Mouse (Mus musculus): ENCODE data around the gene Vsig2. TPM values are rescaled to one million over a fixed set of nuclear protein-coding genes. Genes with fewer than 3 reads are reported as not detected.

The Vsig2 gene
- total RNA-seq (2017), result 0.70 TPM in 1 of 2 replicates, not detected in the other

DNA sequence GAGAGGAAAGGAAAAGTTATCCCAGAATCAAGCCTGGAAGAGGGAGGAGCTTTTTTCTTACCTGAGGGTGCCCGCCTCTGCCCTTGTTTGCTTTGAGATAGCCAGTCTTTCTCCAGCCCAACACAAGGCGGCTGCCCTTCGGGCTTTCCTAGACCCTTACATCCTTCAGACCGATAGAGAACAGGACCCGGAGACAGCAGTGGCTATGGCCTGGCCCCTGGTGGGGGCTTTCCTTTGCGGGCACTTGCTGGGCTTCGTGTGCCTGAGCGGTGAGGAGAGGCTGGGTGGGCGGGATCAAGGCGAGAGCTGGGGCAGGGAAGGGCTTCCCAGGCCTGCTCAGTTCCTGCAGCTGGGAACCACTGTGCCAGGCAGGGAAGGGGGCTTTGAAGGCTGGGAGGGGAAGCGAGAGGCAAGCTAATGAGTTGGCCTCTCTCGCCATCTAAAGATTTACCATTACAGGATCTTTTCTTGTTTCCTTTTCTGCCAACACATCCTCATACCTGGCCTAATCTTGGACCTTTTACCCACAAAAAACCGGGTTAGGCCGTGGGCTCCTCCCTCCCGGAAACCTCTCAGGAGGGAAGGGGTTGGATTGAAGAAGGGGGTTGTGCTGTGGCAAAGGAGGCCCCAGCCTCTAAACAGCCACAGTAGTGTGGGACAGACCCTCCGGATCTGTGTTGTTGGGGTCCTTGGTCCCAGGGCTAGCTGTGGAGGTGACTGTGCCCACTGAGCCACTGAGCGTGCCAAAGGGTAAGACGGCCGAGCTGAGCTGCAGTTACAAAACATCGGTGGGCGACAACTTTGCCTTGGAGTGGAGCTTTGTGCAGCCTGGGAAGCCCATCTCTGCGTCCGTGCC, at the start of gene Vsig2:
Vsig2 (plus strand) TSS at position 86 of the 856 bp plus-strand sequence.
- no peak for ATAC-seq (ENCODE audit: extremely low read depth, insufficient number of reproducible peaks, low FRiP score, poor library complexity, severe bottlenecking)

- peak; percentile 22; the same call in 1 of the 2 replicates for ATAC-seq (ENCODE audit: extremely low read depth, insufficient number of reproducible peaks, low FRiP score, poor library complexity, severe bottlenecking)
These were observed 49.5 kb upstream of the Vsig2 start for GRCm38 (mm10) chr9:37489446-37490120.

DNA sequence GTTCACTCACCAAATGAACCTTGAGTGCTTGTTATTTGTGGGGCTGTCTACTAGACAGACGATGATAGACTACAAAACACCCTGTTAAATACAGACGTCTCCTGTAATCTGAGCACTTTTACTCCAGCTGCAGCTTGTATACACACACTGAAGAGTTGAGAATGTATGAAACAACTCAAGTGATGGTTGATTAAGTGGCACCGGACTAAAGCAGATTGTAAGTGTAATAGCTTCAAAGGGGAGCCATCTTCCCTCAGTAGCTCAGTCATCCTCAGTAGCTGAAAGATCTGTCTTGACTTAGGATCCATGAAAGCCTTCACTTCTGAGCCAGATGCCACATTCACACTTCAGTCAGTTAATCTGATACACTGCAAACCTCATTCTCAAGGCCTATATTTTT, 43.3 kb upstream of the Vsig2 start:
- ATAC-seq (ENCODE audit: extremely low read depth, insufficient number of reproducible peaks, low FRiP score, poor library complexity, severe bottlenecking), result no peak

DNA sequence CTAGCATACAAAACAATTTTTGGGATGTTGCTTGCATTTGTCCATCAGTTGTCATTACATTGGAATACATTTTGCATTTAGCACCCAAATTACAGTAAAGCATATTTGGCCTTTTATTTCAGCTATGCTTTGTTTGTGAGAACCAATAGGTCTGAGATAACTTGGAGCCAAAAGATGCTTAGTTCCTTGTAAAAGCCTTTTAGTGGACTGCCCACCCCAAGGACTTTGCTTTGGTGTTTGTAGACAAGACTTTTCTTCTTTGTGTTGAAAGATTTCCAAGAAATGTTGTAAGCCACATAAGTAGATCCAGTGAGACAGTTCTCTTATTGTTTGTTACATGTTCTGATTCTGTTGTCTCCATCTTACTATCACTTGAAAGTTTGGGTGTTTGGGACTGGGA, 42.7 kb upstream of the Vsig2 start:
- no peak for ATAC-seq (ENCODE audit: extremely low read depth, insufficient number of reproducible peaks, low FRiP score, poor library complexity, severe bottlenecking)

DNA sequence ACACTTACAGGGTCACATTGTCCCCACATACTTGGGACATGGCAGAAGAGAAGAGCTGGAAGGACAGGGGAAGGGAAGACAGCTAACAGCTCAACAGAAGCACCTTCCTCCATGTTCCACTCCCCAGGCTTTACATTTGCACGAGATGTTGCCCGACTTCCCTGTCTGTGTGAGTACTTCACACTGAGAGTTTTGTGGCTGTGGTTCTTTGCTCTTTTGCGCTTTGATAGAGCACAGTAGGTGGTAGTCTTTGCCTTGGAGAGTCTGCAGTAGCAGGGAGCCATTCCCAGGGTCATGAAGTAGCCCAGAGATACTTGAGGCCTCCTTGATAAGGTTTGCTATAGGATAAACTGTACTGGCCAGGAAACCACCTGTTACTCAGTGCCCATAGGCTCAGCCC, 38.9 kb upstream of the Vsig2 start:
- no peak for ATAC-seq (ENCODE audit: extremely low read depth, insufficient number of reproducible peaks, low FRiP score, poor library complexity, severe bottlenecking)

- ATAC-seq (ENCODE audit: extremely low read depth, insufficient number of reproducible peaks, low FRiP score, poor library complexity, severe bottlenecking), result no peak
These were observed 37.9 kb upstream of the Vsig2 start for GRCm38 (mm10) chr9:37501170-37501569.

GRCm38 (mm10) chr9:37504348-37504747, 34.7 kb upstream of the Vsig2 start:
- ATAC-seq (ENCODE audit: extremely low read depth, insufficient number of reproducible peaks, low FRiP score, poor library complexity, severe bottlenecking), result no peak

- no peak for ATAC-seq (ENCODE audit: extremely low read depth, insufficient number of reproducible peaks, low FRiP score, poor library complexity, severe bottlenecking)
These were observed 33.0 kb upstream of the Vsig2 start for GRCm38 (mm10) chr9:37506023-37506422.

DNA sequence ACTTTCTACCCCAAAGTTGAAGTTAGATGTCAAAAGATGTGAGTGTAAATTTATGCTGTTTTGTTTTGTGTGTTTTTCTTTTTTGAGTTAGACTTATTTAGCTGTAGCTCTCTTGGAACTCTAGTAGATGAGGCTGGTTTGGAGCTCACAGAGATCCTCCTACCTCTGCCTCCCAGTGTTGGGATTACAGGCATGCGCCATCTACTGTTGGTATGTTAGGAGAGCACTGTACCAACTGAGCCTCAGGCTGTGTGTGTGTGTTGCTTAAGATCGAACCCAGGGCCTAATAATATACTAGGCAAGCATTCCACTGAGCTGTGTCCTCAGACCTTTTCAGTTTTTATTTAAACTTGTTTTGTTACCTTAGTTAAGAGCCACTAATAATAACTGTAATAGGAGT, 27.0 kb upstream of the Vsig2 start:
- no peak for ATAC-seq (ENCODE audit: extremely low read depth, insufficient number of reproducible peaks, low FRiP score, poor library complexity, severe bottlenecking)

DNA sequence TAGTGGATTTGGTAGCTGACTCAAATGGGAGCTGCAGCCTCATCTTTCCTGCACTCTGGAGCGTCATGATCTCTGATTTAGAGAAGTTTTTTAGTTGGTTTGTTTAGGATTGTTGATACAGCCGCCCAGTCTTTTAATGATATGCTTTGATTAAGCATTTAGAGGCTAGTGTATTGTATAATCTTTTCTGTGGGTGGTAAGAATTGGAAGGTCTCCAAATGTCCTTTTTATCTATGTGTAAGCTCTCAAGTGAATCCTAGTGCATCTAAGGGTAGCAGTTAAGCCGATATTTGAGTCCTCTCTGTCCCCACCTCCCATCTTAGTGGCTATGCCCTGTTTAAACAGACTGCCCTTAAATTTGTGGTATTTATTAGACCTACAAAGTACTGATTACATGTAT, 24.6 kb upstream of the Vsig2 start:
- no peak for ATAC-seq (ENCODE audit: extremely low read depth, insufficient number of reproducible peaks, low FRiP score, poor library complexity, severe bottlenecking)

- peak; percentile 87 for ATAC-seq (ENCODE audit: extremely low read depth, insufficient number of reproducible peaks, low FRiP score, poor library complexity, severe bottlenecking)
These were observed 21.6 kb upstream of the Vsig2 start for GRCm38 (mm10) chr9:37517467-37517866.

DNA sequence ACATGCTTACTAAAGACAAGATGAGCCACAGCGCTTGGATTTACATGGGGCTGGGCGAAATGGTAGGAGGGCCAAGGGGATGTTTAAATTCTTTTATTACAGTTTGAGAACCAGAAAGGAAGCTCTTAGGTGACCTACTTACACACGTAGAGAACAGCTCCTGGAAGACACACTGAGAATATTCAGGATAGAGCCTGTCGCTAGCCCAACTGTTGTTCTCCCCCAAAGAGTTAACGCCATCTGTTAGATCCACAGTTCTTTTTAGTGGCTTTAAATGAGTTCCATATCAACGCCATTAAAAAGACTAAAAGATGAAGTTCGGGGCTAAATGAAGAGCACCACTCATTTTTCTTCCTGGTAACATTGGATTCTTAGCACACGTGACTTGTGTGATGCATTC, 20.1 kb upstream of the Vsig2 start:
- no peak for ATAC-seq (ENCODE audit: extremely low read depth, insufficient number of reproducible peaks, low FRiP score, poor library complexity, severe bottlenecking)

DNA sequence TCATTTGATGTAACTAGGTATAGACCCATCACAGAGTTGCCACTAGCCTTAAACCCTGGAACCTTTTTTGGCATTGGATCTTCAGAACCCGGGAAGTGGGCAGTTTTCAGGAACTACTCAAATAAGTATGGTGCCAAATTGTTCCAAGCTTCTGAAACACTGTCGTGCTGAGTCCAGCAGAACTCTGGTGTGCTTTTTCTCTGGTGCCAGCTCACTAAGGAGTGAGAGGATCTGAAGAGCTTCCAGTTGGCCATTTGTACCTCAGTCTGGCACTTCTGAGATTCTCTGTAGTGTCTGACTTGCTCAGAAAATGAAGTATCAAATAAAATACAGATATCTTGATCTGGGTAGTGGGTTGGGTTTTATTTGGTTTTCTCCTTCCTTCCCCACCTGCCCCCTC, 19.1 kb upstream of the Vsig2 start:
- no peak for ATAC-seq (ENCODE audit: extremely low read depth, insufficient number of reproducible peaks, low FRiP score, poor library complexity, severe bottlenecking)

DNA sequence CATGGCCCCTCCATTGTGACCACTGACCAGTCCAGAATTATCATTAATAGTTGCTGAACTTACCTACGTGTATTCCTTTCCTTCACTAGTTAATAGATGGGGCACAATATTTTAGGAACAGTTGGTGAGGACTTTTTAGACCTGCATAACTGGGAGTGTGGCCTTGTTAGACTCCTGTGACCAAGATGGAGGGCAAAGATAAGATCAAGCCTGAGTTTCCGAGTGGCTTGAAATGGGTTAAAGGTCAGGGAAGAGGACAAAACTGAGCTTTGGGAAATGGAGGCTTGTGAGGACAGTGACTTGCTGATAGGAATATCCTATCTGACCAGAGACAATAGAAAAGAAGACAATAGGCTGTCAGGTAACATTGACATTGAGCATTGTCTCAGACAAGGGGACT, 13.6 kb upstream of the Vsig2 start:
- ATAC-seq (ENCODE audit: extremely low read depth, insufficient number of reproducible peaks, low FRiP score, poor library complexity, severe bottlenecking), result no peak

DNA sequence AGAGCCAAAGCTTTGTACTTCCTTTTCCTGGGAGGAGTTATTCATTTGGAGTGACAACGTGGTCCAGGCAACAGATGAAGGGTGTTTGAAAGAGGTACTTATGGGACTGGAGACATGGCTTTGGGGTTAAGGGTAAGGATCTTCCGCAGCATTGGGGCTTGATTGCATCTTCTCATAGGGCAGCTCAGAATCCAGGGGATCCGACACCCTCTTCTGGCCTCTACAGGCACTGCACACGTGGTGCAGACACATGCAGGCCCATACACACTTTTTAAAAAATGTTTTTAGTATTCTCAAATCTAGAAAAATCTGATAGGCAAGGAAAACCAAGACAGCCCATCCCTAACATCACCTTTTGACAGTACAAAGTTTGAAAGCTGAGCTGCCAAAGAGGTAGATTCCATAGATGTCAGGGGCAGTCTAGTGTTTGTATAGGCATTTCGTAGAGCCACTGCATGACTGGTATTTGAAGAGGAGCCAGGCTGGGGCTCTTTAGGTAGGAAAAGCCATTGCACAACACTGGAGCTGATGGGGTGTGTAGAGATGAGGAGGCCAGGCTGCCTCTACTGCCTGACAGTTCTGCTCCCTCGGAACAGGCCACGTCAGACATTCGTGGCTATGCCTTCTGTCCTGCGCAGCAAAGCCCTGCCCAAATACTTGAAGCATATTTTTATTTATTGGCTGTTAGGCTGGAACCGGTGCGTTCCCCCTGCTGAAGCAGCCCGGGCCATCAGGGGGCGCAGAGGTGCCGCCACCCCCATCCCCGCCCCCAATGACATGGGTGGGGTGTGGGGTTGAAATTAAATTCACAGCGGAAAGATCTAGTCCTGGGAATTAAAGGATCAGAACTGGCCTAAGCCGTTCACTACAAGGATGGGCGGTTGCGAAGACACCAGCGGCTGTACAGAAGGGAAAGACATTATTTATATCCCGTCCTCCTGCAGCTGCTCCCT, 12.3 kb upstream of the Vsig2 start:
- ATAC-seq (ENCODE audit: extremely low read depth, insufficient number of reproducible peaks, low FRiP score, poor library complexity, severe bottlenecking), result no peak

DNA sequence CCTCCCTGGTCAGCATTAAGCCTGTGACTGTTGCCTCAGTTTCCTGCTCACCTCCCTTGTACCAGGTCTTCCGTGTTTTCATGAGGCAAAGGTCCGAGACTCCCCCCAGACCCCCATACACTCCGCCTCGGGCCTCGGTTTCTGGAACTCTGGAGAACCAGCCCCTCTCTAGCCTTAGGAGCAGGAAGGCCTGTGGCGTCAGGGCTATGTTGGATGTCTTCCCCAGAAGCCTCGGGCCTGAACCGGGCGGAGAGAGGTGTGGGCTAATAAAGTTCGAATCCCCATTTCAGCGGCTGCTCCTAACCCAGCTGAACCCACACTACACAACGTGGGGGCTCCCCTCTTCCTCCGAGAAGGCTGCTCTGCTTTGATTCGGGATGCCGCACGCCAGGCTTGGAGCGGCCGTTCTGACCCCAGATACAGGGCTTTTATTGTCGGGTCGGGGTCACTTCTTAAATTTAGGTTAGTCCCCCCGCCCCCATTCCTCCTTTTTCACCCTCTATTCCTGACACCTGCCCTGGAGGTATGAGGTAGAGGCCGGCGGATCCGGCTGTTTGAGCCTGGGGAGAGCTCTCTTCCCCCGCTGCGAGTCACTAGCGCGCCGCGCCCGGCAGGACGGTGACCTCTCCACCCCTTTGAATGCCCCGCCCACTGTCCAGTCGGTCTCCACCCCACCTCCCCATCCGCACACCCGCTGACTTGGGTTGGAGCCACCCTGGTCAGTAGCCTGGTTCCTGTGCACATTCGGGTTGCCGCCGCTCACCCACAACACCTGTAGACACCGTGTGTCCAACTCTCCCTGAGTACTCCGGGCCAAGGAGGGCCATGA, 11.4 kb upstream of the Vsig2 start, which contains the start of gene Esam:
Esam (plus strand) TSS at position 683 of the 829 bp plus-strand sequence.
- ATAC-seq (ENCODE audit: extremely low read depth, insufficient number of reproducible peaks, low FRiP score, poor library complexity, severe bottlenecking), result no peak

DNA sequence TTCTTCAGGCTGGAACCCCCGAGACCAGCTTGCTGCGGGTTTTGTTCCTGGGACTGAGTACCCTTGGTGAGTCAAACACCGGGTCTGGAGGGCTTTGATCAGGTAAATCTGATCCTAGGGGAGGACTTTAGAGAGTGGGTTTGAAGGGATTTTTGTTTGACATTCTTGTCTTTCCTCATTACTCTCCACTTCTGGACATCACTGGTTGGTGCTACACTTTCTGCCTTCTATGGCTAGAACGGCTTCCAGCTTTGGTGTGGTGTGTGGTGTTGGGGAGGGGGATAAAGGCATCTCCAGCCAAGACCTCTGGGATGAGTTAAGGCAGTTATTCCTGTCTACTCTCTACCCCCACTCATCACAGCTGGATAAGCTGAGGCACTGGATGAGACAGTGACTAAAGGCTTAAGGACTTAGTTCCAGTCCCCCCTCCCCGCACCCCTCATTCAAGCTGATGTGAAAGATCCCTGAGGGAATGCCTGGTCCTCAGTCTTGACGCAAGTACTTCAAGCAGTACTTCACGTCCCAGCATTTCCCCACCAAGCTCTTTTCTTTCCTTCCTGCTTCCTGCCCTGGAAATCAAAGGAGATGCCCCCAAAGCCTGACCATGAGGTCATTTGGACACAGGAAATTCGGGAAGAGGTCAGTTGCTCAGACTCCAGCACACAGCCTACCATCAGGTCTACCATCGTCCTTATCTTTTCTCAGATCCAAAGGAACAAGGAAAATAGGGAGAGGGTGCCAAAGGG, 10.7 kb upstream of the Vsig2 start:
- ATAC-seq (ENCODE audit: extremely low read depth, insufficient number of reproducible peaks, low FRiP score, poor library complexity, severe bottlenecking), result no peak
